Mouse (Mus musculus) liver, adult 2 months (tissue): ENCODE data around the gene Pdgfb. TPM values are rescaled to one million over a fixed set of nuclear protein-coding genes. Genes with fewer than 3 reads are reported as not detected.

ENCODE experiments used
- DNase-seq: peaks from one replicate; pipeline ENCODE4 v3.0.0-alpha.2; 2011; ENCODE audit warnings: low read depth, low spot score; ENCODE audit errors: extremely low read depth
- H3K27ac ChIP-seq: fragments of 200-500 bp; replicated peaks from 2 replicates; pipeline ENCODE4 v1.5.1; 2012; ENCODE audit warnings: low read depth, mild to moderate bottlenecking, control low read depth, inconsistent platforms, low read length; ENCODE audit not compliant: insufficient read depth
- H3K27me3 ChIP-seq: fragments of 200-500 bp; 2 replicates; pipeline ENCODE4 v1.6.1; 2012; ENCODE audit warnings: mild to moderate bottlenecking, moderate library complexity, low read length, inconsistent platforms; ENCODE audit not compliant: control insufficient read depth, insufficient read depth
- H3K36me3 ChIP-seq: fragments of 200-500 bp; 2 replicates; pipeline ENCODE4 v1.6.1; 2012; ENCODE audit warnings: low read length, inconsistent platforms; ENCODE audit not compliant: control insufficient read depth, insufficient read depth
- H3K4me1 ChIP-seq: fragments of 200-500 bp; 2 replicates; pipeline ENCODE4 v1.6.1; 2011; ENCODE audit warnings: low read length; ENCODE audit not compliant: control insufficient read depth, insufficient read depth
- H3K4me3 ChIP-seq: fragments of 200-500 bp; 2 replicates; pipeline ENCODE4 v1.5.1; 2011; ENCODE audit warnings: low read depth, mild to moderate bottlenecking, control low read depth, low read length, moderate library complexity; ENCODE audit not compliant: insufficient read depth
- H3K79me2 ChIP-seq: fragments of 200-500 bp; 2 replicates; pipeline ENCODE4 v1.6.1; 2012; ENCODE audit warnings: inconsistent platforms, mild to moderate bottlenecking, low read length, moderate library complexity; ENCODE audit not compliant: control insufficient read depth, insufficient read depth
- H3K9ac ChIP-seq: fragments of 200-500 bp; 2 replicates; pipeline ENCODE4 v1.6.1; 2012; ENCODE audit warnings: low read depth, mild to moderate bottlenecking, control low read depth, inconsistent platforms, low read length
- CTCF ChIP-seq: fragments of 200-500 bp; IDR thresholded peaks from 2 replicates; pipeline ENCODE4 v1.5.1; 2011; ENCODE audit warnings: low read depth, low read length, control low read depth
- POLR2A ChIP-seq: fragments of 200-500 bp; IDR thresholded peaks from 2 replicates; pipeline ENCODE4 v1.6.1; 2011; ENCODE audit warnings: low read length, control low read depth; ENCODE audit not compliant: insufficient read depth; ENCODE audit errors: extremely low read depth
- WGBS: fragments of 180-500 bp; shearing (Covaris S2); methylation state at CpG from one replicate; pipeline ENCODE4 v1.1.7; 2018; 5-methylcytosine and 5-hydroxymethylcytosine counted together
- polyA plus RNA-seq: library from polyadenylated mRNA; depleted of rRNA; stranded (reverse); fragments of >200 nt; gene quantifications from 2 replicates; pipeline ENCODE4 v1.2.3, GENCODE M21; 2012
- total RNA-seq: library from RNA; depleted of rRNA; stranded (reverse); fragments of >200 nt; gene quantifications from 2 replicates; pipeline ENCODE4 v1.2.3, GENCODE M21; 2014

Pdgfb gene
- total and polyA plus RNA-seq, 2 experiments, result 0.65 to 1.2 TPM

DNA sequence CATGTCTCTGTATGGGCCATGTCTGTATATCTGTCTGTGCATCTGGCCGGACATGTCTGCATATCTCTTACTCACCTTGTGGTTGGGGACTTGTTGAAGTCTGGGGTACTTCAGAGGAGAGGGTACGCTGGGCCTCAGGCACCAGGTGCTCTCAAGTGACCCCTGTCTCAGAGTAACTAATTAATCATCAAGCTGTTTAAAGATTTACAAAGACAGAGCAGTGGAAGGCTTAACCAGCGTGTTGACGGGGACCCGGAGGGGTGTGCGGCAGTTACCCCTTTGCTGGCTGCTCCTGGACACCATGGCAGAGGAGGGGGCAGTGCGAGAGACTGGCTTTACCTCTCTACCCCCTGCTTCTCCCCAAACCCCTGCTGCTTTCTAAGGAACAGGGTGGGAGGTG lies 44.8 kb upstream of the Pdgfb start:
- TF ChIP-seq POLR2A (no peak), CTCF (no peak)
- H3K27ac ChIP-seq, result no peak overlapping the region
- no peaks in the 10 kb centered on the region for H3K36me3 ChIP-seq
- H3K9ac ChIP-seq, result no peak overlapping the region
- no peak for DNase-seq
- H3K27me3 ChIP-seq, result no peaks in the 10 kb centered on the region
- no peak overlapping the region for H3K4me3 ChIP-seq
- H3K79me2 ChIP-seq, result no peaks in the 10 kb centered on the region
- WGBS, result 49% methylated on average over 7 of the region's 7 CpGs
- no peaks in the 10 kb centered on the region for H3K4me1 ChIP-seq

DNA sequence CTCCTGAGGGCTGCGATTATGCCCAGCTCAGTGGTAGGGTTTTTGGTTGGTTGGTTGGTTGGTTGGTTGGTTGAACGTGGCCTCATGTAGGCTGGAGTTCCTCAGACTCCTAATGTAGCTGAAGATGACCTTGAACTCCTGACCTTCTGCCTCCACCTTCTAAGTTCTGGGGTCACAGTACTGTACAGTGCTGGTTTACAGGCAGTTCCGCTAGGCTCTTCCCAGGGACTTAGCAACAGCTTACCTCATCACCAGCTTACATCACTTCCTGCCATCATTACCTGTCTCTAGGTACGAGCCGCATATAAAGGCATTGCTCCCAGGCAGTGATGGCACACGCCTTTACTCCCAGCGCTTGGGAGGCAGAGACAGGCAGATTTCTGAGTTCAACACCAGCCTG lies 43.4 kb upstream of the Pdgfb start:
- H3K27me3 ChIP-seq, result no peaks in the 10 kb centered on the region
- no peak overlapping the region for H3K4me3 ChIP-seq
- TF ChIP-seq CTCF, result no peak
- TF ChIP-seq POLR2A, result no peak
- H3K36me3 ChIP-seq, result no peaks in the 10 kb centered on the region
- WGBS, result 89% methylated on average over 7 of the region's 7 CpGs
- H3K27ac ChIP-seq, result no peak overlapping the region
- no peak overlapping the region for H3K9ac ChIP-seq
- H3K79me2 ChIP-seq, result no peaks in the 10 kb centered on the region
- no peaks in the 10 kb centered on the region for H3K4me1 ChIP-seq
- DNase-seq, result no peak

DNA sequence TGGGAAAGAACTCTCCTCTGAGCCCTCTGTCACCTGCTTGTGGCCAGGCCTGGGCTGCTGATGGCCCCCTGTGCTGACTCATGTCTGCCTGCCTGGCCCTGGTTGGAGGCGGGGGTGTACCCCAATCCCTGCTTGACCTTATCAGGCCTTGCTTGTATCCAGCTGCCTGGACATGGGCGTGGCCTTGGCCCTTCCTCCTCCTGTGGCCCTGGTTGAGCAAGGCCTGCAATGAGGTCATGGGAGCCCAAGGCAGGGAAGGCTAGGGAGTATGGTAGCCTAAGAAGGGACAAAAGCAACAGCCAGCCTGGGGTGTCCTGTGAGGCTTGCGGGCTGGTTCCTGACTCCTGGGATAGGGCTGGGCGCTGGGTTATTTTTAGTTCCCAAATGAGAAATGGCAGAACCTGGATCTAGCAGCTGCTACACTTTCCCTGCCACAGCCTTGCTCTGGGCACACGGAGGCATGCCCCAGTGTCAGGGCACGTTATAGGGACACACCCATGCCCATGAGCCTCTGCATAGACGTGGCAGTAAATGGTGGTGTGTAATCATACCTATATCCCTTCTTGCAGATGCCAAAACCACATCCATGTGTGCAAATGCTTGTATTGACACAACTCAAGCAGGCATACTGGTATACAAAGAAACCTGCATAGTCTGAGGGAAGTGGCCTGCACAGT lies 39.4 kb upstream of the Pdgfb start:
- Histone ChIP-seq H3K27me3 (no peaks in the 10 kb centered on the region), H3K36me3 (no peaks in the 10 kb centered on the region), H3K79me2 (no peaks in the 10 kb centered on the region), H3K27ac (no peak overlapping the region), H3K4me1 (no peaks in the 10 kb centered on the region), H3K4me3 (no peak overlapping the region), H3K9ac (no peak overlapping the region)
- DNase-seq, result no peak
- 78% methylated on average over 7 of the region's 7 CpGs for WGBS
- no peak for TF ChIP-seq POLR2A
- TF ChIP-seq CTCF, result no peak

DNA sequence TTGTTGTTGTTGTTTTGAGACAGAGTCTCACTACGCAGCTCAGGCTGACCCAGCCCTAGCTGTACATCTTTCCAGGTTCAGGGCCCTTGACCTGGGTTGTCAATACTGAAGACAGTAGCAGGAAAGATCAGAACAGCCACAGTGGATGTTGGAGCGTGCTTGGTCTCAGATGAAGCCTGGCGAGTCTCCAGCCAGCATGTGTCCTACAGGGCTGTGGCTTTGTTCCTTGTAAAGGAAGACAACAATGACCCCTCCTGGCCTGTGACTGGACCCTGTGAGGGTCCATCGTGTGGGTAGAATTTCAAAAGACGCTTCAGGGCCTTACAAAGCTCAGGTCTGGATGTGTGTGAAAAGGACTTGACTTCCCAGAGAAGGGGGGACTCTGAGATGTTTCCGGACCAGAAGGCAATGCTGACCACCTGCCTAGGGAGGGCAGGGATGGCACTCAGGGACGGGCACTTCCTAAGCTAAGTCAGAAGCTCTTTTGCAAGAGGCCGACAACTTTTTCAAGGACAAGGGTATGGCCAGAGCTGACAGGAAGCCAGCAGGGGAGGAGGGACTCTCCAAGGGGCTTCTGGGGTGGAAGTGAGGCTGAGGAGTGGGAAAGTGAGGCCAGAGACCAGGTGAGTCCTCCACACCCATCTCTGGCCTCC lies 38.7 kb upstream of the Pdgfb start:
- Histone ChIP-seq H3K9ac (no peak overlapping the region), H3K36me3 (no peaks in the 10 kb centered on the region), H3K27me3 (no peaks in the 10 kb centered on the region), H3K4me1 (no peaks in the 10 kb centered on the region), H3K79me2 (no peaks in the 10 kb centered on the region), H3K27ac (no peak overlapping the region), H3K4me3 (no peak overlapping the region)
- TF ChIP-seq POLR2A (no peak), CTCF (no peak)
- WGBS, result 81% methylated on average over 8 of the region's 8 CpGs
- DNase-seq, result no peak

DNA sequence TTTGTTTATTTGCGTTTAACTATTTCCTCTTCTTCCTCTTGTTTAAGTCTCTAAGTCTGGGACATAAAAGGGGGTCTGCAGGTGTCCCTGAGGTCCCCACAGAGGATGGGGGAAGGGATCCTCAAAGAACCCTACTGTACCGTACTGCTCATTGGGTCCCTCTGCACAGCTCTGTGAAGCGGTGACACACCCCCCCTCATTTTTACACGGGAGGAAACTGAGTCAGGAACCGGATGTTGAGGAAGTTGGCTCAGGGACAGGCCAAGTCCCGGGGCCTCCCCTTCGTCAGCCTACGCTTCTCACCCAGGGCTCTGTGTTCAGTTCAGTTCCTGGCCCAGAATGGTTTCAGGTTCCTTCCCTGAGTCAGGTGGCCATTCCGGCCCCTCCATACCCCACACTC lies 37.0 kb upstream of the Pdgfb start:
- H3K4me3 ChIP-seq, result no peak overlapping the region
- H3K9ac ChIP-seq, result no peak overlapping the region
- H3K4me1 ChIP-seq, result no peaks in the 10 kb centered on the region
- WGBS, result 83% methylated on average over 9 of the region's 9 CpGs
- no peaks in the 10 kb centered on the region for H3K27me3 ChIP-seq
- H3K36me3 ChIP-seq, result no peaks in the 10 kb centered on the region
- no peak overlapping the region for H3K27ac ChIP-seq
- TF ChIP-seq CTCF (no peak), POLR2A (no peak)
- H3K79me2 ChIP-seq, result no peaks in the 10 kb centered on the region
- DNase-seq, result no peak
